Mouse (Mus musculus): ENCODE results near the gene Prss33.

Prss33 gene

GRCm38 (mm10) chr17:23785561-23786471 is 50.0 kb downstream of the Prss33 start, which contains the start of gene Flywch2:
Flywch2 (minus strand) TSS chr17:23786081.
- DNase-seq (ENCODE audit: low spot score) = peak; percentile 87

- DNase-seq (ENCODE audit: low spot score) = no peak
Measured at GRCm38 (mm10) chr17:23783352-23783751, 52.5 kb downstream of the Prss33 start.

All from embryo, embryonic 10.5 days (tissue).